Mouse (Mus musculus) heart, embryonic 15.5 days (tissue): ENCODE data around the gene Tsga13. TPM values are rescaled to one million over a fixed set of nuclear protein-coding genes. Genes with fewer than 3 reads are reported as not detected.

Source experiments
- ATAC-seq: fragments of 200-750 bp; cut with Nextera tagmentation; replicated peaks from 2 replicates; pipeline ENCODE4 v1.8.0; 2017; ENCODE audit warnings: low read depth, moderate TSS enrichment; ENCODE audit not compliant: insufficient number of reproducible peaks, insufficient read depth, low FRiP score
- H3K27ac ChIP-seq: fragments of 300-500 bp; sonication (generic); 2 replicates; pipeline ENCODE4 v1.5.1; 2015; ENCODE audit warnings: mild to moderate bottlenecking, inconsistent platforms
- H3K27me3 ChIP-seq: fragments of 300-500 bp; sonication (generic); 2 replicates; pipeline ENCODE4 v1.6.1; 2015; ENCODE audit warnings: inconsistent platforms
- H3K36me3 ChIP-seq: fragments of 300-500 bp; sonication (generic); 2 replicates; pipeline ENCODE4 v1.6.1; 2015; ENCODE audit warnings: mild to moderate bottlenecking, inconsistent platforms
- H3K4me1 ChIP-seq: fragments of 300-500 bp; sonication (generic); replicated peaks from 2 replicates; pipeline ENCODE4 v1.6.1; 2015; ENCODE audit warnings: inconsistent platforms
- H3K4me2 ChIP-seq: fragments of 300-500 bp; sonication (generic); 2 replicates; pipeline ENCODE4 v1.6.1; 2015; ENCODE audit warnings: inconsistent platforms, mild to moderate bottlenecking, moderate library complexity
- H3K4me3 ChIP-seq: fragments of 300-500 bp; sonication (generic); 2 replicates; pipeline ENCODE4 v1.5.1; 2015; ENCODE audit warnings: mild to moderate bottlenecking, inconsistent platforms
- H3K9ac ChIP-seq: fragments of 300-500 bp; sonication (generic); 2 replicates; pipeline ENCODE4 v1.6.1; 2015; ENCODE audit warnings: mild to moderate bottlenecking, inconsistent platforms
- H3K9me3 ChIP-seq: fragments of 300-500 bp; sonication (generic); replicated peaks from 2 replicates; pipeline ENCODE4 v1.6.1; 2016; ENCODE audit warnings: inconsistent platforms
- WGBS: fragments of 180-500 bp; shearing (Covaris S2); methylation state at CpG from one replicate; pipeline ENCODE4 v1.1.7; 2015; ENCODE audit warnings: mixed read lengths; 5-methylcytosine and 5-hydroxymethylcytosine counted together
- polyA plus RNA-seq: library from polyadenylated mRNA; unstranded; fragments of >200 nt; fragmentation: Nextera tagmentation; extraction: Ambion mirVana; gene quantifications from 2 replicates; pipeline ENCODE4 v1.2.1, GENCODE M21; 2015

Gene Tsga13
- polyA plus RNA-seq, 1 experiment from 2014 or later: 0.21 TPM

DNA sequence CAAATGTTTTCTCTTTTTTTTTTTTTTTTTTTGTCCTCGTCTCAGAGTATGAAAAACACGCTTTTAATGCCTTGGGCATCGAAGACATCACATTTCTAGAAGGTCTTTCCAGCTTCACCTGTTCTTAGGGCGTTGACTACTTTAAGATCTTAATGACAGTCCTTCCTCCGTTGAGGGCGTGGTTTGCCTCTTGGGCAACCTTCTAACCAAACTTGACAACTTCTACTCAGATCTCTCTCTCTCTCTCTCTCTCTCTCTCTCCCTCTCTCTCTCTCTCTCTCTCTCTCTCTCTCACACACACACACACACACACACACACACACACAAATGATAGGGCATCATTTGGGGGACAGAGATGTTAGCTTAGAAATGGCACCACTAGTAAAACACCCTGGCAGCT, 17.9 kb downstream of the Tsga13 start:
- H3K4me3 ChIP-seq: no peak overlapping the region
- H3K9me3 ChIP-seq: no peaks in the 10 kb centered on the region
- no peaks in the 10 kb centered on the region for H3K36me3 ChIP-seq
- H3K4me1 ChIP-seq: peaks cover 13% of the 10 kb centered on the region
- no peak overlapping the region for H3K9ac ChIP-seq
- H3K27me3 ChIP-seq: no peaks in the 10 kb centered on the region
- H3K4me2 ChIP-seq: peak overlapping the region; percentile 80
- 65% methylated on average over 6 of the region's 6 CpGs for WGBS
- no peak overlapping the region; the same call in 1 of the 2 replicates for H3K27ac ChIP-seq
- ATAC-seq: no peak

DNA sequence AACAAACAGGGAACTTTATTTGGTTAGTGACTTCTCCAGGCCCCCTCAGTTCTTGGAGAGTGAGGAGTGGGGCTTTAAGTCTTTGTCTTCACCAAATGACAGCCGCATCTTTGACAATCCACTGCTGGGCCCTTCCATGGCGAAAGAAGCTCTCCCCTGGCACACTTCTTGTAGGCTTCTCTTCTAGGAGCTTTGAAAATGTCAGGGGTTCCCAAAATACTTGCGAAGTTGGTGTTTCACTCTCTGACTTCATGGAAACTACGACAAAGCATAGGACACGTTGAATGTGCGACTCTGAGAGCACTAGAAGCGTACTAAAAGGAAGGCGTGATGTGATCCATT, 18.4 kb downstream of the Tsga13 start:
- no peaks in the 10 kb centered on the region for H3K36me3 ChIP-seq
- H3K4me1 ChIP-seq: peaks cover 13% of the 10 kb centered on the region
- peak overlapping the region; percentile 87 for H3K9ac ChIP-seq
- H3K27ac ChIP-seq: peak overlapping the region; percentile 99
- peak overlapping the region; percentile 91 for H3K4me3 ChIP-seq
- H3K9me3 ChIP-seq: no peaks in the 10 kb centered on the region
- no peaks in the 10 kb centered on the region for H3K27me3 ChIP-seq
- 15% methylated on average over 8 of the region's 8 CpGs for WGBS
- peak overlapping the region; percentile 80 for H3K4me2 ChIP-seq
- no peak for ATAC-seq

DNA sequence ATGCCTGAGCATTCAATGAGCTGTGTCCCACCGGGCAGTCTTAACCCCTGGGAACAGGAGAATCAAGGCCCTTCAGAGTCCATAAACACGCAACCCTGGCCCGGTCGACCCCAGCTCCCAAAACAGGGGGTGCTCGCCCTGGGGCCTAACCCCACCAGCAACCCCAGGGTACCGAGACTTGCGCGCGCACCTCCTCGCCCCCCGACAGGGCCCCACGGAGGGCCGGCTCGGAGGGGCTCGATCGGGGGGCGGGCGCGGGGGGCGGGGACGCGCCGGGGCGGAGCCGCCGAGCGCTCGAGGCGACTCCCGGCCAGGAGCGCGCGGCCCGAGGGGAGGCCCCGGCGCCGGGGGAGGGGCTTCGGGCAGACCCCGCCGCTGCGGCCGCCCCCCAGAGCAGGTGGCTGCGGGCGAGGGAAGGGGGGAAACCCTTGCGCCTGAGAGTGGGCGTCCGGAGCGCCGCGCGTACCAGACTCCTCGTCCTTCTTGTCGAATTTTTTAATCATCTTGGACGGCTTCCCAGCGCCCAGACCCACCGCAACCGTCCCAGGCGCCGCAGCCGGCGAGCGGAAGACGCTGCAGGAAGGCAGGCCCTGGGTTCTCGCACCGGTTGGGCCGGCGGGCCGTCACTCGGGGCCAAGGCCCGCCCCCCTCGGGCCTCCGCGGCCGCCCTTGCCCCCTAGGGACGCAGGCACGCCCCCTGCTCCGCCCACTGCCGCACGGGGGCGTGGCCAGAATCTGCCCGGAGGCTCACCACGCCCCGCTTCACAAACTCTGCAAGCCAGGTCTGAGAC, 19.0 kb downstream of the Tsga13 start, which contains the start of gene Copg2:
Gene Copg2 (minus strand): TSS at position 600 of the 791 bp plus-strand sequence.
- H3K4me3 ChIP-seq: peak within 1 kb of the TSS; percentile 91
- ATAC-seq: peak; percentile 100
- peak within 1 kb of the TSS; percentile 99 for H3K27ac ChIP-seq
- H3K4me1 ChIP-seq: peaks cover 13% of the 10 kb centered on the region
- H3K9ac ChIP-seq: peak within 1 kb of the TSS; percentile 87
- peak within 1 kb of the TSS; percentile 80 for H3K4me2 ChIP-seq
- no peaks in the 10 kb centered on the region for H3K36me3 ChIP-seq
- H3K27me3 ChIP-seq: no peaks in the 10 kb centered on the region
- WGBS: under 1% methylated on average over 79 of the region's 83 CpGs
- H3K9me3 ChIP-seq: no peaks in the 10 kb centered on the region

DNA sequence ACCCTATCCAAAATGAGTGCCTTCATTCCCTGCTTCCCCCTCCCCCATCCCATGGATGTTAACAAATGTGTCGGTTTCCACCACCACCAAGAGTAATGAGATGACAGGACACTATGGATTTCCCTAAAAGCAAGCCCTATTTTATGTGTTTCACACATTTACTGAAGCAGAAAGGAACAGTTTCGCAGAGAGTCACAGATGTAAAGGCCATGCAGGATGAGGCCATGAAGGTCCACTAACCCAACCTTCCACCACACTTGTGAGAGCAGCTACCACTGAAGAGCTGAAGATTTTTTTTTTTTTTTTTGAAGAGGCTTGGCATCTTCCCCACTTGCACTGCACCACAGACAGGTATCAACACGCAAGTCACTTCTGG, 19.6 kb downstream of the Tsga13 start:
- peak overlapping the region; percentile 91 for H3K4me3 ChIP-seq
- H3K4me2 ChIP-seq: peak overlapping the region; percentile 80
- H3K27ac ChIP-seq: peak overlapping the region; percentile 99
- no peaks in the 10 kb centered on the region for H3K27me3 ChIP-seq
- peaks cover 13% of the 10 kb centered on the region for H3K4me1 ChIP-seq
- 26% methylated on average over 3 of the region's 3 CpGs for WGBS
- H3K9ac ChIP-seq: peak overlapping the region; percentile 87
- no peak for ATAC-seq
- no peaks in the 10 kb centered on the region for H3K9me3 ChIP-seq
- H3K36me3 ChIP-seq: no peaks in the 10 kb centered on the region

DNA sequence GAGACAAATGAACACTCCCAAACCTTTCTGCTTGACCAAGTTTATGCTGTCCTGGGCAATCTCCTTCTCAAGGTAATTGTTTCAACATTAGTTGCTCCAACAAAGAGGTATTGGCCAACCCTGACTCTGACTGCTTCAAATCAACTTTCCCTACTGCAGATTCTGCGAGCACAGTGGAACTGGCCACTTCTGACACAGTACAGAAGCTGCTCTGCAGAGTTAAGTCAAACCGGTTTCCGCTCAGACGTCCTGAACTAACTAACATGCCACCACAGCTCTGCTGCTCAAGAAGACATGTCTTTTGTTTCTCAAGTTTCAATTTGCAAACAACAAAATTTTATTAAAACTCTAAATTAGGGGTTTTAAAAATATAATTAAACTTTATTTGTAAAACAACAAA, 22.3 kb downstream of the Tsga13 start:
- Histone ChIP-seq H3K27me3 (no peaks in the 10 kb centered on the region), H3K9me3 (no peaks in the 10 kb centered on the region), H3K4me2 (no peak overlapping the region), H3K9ac (no peak overlapping the region), H3K4me3 (no peak overlapping the region), H3K36me3 (peaks cover 15% of the 10 kb centered on the region; the same call in 1 of the 2 replicates), H3K27ac (no peak overlapping the region), H3K4me1 (peaks cover 13% of the 10 kb centered on the region)
- no peak for ATAC-seq
- whole genome bisulfite sequencing: 71% methylated on average over 4 of the region's 4 CpGs

DNA sequence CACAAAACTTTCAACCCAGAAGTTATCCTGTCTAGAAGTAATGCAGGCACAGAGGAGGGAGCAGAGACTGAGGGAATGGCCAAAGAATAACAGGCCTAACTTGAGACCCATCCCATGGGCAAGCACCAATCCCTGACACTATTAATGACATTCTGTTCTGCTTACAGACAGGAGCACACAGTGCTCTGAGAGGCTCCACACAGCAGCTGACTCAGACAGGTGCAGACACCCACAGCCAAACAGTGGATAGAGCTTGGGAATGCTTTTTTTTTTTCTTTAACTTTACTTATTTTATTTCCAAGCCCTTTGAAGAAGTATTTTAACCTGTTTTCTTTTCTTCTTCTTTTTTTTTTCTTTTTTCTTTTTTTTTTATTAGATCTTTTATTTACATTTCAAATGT, 23.6 kb downstream of the Tsga13 start:
- no peak overlapping the region for H3K4me2 ChIP-seq
- no peaks in the 10 kb centered on the region for H3K27me3 ChIP-seq
- no peak overlapping the region for H3K27ac ChIP-seq
- no peak for ATAC-seq
- no peak overlapping the region for H3K4me3 ChIP-seq
- H3K9me3 ChIP-seq: no peaks in the 10 kb centered on the region
- H3K36me3 ChIP-seq: peaks cover 19% of the 10 kb centered on the region; the same call in 1 of the 2 replicates
- H3K4me1 ChIP-seq: peaks cover 9% of the 10 kb centered on the region
- H3K9ac ChIP-seq: no peak overlapping the region

DNA sequence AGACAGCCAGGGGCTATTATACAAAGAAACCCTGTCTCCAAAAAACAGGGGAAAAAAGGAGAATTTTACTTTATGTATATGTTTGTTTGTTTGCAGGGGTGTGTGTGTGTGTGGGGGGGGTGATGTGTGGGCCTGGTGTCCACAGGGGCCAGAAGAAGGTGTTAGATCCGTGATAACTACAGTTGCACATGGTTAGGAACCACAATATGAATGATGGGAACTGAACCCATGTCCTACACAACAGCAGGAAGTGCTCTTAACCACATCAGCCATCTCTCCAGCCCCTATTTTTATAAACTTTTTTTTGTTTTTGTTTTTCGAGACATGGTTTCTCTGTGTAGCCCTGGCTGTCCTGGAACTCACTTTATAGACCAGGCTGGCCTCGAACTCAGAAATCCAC, 30.5 kb downstream of the Tsga13 start:
- Histone ChIP-seq H3K27ac (no peak overlapping the region), H3K36me3 (peaks cover 31% of the 10 kb centered on the region)
- WGBS: 80% methylated on average over 3 of the region's 3 CpGs

DNA sequence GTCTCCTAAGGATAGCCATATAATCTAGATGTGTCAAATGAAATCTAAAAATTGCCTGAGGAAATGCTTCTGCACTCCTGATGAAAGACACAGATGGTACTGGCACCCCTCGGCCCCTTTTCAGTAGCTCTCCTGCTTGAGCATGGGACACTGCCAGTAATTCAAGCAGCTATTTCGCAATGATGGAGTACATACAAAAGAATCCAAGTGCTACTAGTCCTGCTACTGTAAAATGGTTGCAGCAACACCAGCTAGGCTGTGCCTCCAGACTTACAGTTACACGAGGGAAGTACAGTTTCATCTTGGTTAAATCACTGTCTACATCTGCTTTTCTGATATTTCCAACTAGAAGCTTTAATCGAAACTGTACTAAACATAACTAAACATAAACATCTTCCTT, 31.9 kb downstream of the Tsga13 start:
- Histone ChIP-seq H3K9ac (no peak overlapping the region), H3K4me3 (no peak overlapping the region), H3K27me3 (no peaks in the 10 kb centered on the region), H3K27ac (no peak overlapping the region), H3K4me2 (no peak overlapping the region), H3K9me3 (no peaks in the 10 kb centered on the region), H3K4me1 (no peaks in the 10 kb centered on the region), H3K36me3 (peaks cover 22% of the 10 kb centered on the region)
- no peak for ATAC-seq
- WGBS: 83% methylated on average over 4 of the region's 4 CpGs

More for the DNA sequence above, 30.5 kb downstream of the Tsga13 start:
- H3K4me1 ChIP-seq: no peaks in the 10 kb centered on the region
- no peak overlapping the region for H3K4me2 ChIP-seq
- H3K9ac ChIP-seq: no peak overlapping the region
- no peak for ATAC-seq
- no peaks in the 10 kb centered on the region for H3K9me3 ChIP-seq
- no peak overlapping the region for H3K4me3 ChIP-seq
- no peaks in the 10 kb centered on the region for H3K27me3 ChIP-seq

DNA sequence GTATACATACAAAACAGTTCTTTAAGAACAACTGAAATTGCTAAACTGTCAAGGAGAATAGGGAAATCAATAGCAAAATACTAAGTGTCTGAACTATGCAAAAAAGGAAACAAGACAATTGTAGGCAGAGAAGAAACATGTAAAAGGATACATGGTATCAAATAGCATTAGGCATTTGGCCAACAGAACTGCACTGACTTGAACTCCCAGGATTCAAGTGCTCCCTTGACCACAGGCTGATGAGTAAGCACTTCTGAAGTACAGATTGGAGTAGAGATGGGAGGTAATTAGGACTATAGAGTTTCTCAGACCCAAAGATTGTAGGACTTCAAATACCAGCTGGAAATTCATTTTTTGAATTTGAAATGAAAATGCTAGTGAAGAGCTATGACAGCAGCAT, 38.7 kb downstream of the Tsga13 start:
- Histone ChIP-seq H3K4me1 (no peaks in the 10 kb centered on the region), H3K4me3 (no peak overlapping the region), H3K27ac (no peak overlapping the region), H3K4me2 (no peak overlapping the region), H3K9ac (no peak overlapping the region), H3K27me3 (no peaks in the 10 kb centered on the region), H3K36me3 (peaks cover 17% of the 10 kb centered on the region; the same call in 1 of the 2 replicates), H3K9me3 (no peaks in the 10 kb centered on the region)
- no peak for ATAC-seq

DNA sequence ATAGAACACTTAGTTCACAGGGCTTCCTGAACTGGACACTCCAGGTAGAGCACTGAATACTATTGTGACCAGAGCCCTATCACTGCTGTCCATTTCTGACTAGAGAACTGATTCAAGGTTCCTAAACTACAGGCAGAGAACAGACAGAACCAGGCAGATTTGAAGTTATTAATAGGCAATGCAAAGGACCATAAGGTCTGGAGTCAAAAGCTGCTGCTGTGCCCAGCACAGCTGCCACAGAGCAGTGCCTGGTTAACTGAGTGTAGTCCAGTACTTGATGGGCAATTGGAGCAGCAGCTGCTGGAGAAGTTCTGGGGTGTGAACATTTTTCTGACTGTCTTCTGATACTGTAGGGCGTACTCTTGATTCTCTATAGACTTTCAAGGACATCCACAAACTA, 48.9 kb downstream of the Tsga13 start:
- Histone ChIP-seq H3K27me3 (no peaks in the 10 kb centered on the region), H3K9ac (no peak overlapping the region), H3K4me3 (no peak overlapping the region), H3K4me1 (peaks cover 3% of the 10 kb centered on the region; the same call in 1 of the 2 replicates), H3K4me2 (no peak overlapping the region), H3K36me3 (peaks cover 6% of the 10 kb centered on the region; the same call in 1 of the 2 replicates), H3K27ac (peak overlapping the region; percentile 36; the same call in 1 of the 2 replicates), H3K9me3 (no peaks in the 10 kb centered on the region)
- whole genome bisulfite sequencing: 78% methylated on average over 1 of the region's 1 CpGs
- no peak for ATAC-seq

DNA sequence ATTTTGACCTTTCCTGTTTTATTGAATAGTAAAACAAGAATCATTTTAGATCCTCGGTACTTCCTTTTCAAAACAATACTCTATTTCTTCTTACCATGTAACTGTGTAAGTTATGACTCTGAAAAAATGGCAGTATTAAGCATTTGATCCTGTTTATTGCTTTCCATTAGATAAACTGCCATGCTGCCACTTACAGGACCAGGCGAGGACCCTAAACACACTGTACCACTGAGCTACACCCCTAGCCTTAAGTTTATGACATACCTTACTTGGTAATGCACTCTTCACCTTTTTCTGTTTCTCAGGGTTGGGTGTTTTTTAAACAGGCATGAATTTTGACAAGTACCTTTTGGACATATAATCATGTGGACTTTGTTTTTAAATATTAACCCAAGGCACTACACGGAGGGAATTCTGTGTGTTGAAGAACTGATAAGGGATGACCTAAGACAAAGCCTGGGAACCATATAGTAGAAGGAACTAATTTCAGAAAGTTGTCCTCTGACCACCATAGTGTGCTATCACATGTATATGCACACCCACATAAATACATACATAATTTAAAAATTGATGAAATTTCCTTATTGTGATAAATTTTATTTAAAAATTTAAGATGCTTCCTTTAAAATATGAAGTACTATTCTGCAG, 50.2 kb downstream of the Tsga13 start:
- peaks cover 3% of the 10 kb centered on the region; the same call in 1 of the 2 replicates for H3K4me1 ChIP-seq
- H3K4me2 ChIP-seq: no peak overlapping the region
- H3K9ac ChIP-seq: no peak overlapping the region
- WGBS: 69% methylated on average over 3 of the region's 3 CpGs
- H3K27ac ChIP-seq: no peak overlapping the region
- H3K9me3 ChIP-seq: no peaks in the 10 kb centered on the region
- no peak for ATAC-seq
- H3K4me3 ChIP-seq: no peak overlapping the region
- H3K36me3 ChIP-seq: no peaks in the 10 kb centered on the region
- H3K27me3 ChIP-seq: no peaks in the 10 kb centered on the region
